Mouse (Mus musculus) adrenal gland, postnatal 25 days (tissue): Measurements from ENCODE around the gene Il21r. TPM values are rescaled to one million over a fixed set of nuclear protein-coding genes. Genes with fewer than 3 reads are reported as not detected.

ENCODE experiments used
- DNase-seq: peaks from one replicate; pipeline ENCODE4 v3.0.0; 2021; ENCODE audit warnings: mixed read lengths
- total RNA-seq: library from RNA; stranded (reverse); gene quantifications from 2 replicates; pipeline ENCODE4 v1.2.3, GENCODE M21; 2021

Gene Il21r
- total RNA-seq, 1 experiment from 2014 or later: 0.43 TPM

- no peak for DNase-seq
These were observed 27.3 kb upstream of the Il21r start for GRCm38 (mm10) chr7:125575738-125576540.

- peak; percentile 76 for DNase-seq
These were observed 26.2 kb upstream of the Il21r start for GRCm38 (mm10) chr7:125576982-125577381.

GRCm38 (mm10) chr7:125577486-125578088 lies 25.6 kb upstream of the Il21r start:
- no peak for DNase-seq

- DNase-seq: no peak
These were observed 25.1 kb upstream of the Il21r start for GRCm38 (mm10) chr7:125578106-125578505.

GRCm38 (mm10) chr7:125579545-125580219 lies 23.5 kb upstream of the Il21r start:
- DNase-seq: no peak

- no peak for DNase-seq
These were observed 23.0 kb upstream of the Il21r start for GRCm38 (mm10) chr7:125580220-125580549.

GRCm38 (mm10) chr7:125580625-125581316 lies 22.5 kb upstream of the Il21r start:
- DNase-seq: no peak

- peak; percentile 92 for DNase-seq
These were observed 21.9 kb upstream of the Il21r start for GRCm38 (mm10) chr7:125581317-125581672.

GRCm38 (mm10) chr7:125583325-125584004 lies 19.8 kb upstream of the Il21r start:
- DNase-seq: no peak

- no peak for DNase-seq
These were observed 19.2 kb upstream of the Il21r start for GRCm38 (mm10) chr7:125584005-125584369.

GRCm38 (mm10) chr7:125586355-125586754 lies 16.9 kb upstream of the Il21r start:
- DNase-seq: no peak

GRCm38 (mm10) chr7:125588721-125589120 lies 14.5 kb upstream of the Il21r start:
- DNase-seq: no peak

- DNase-seq: no peak
These were observed 13.3 kb upstream of the Il21r start for GRCm38 (mm10) chr7:125589896-125590295.

- no peak for DNase-seq
These were observed 9.4 kb upstream of the Il21r start for GRCm38 (mm10) chr7:125593831-125594230.

- DNase-seq: no peak
These were observed 6.8 kb upstream of the Il21r start for GRCm38 (mm10) chr7:125596406-125596805.

GRCm38 (mm10) chr7:125597083-125597482 lies 6.1 kb upstream of the Il21r start:
- no peak for DNase-seq

GRCm38 (mm10) chr7:125597516-125598347 lies 5.5 kb upstream of the Il21r start:
- no peak for DNase-seq

- no peak for DNase-seq
These were observed 3.8 kb upstream of the Il21r start for GRCm38 (mm10) chr7:125599373-125599973.

- DNase-seq: no peak
These were observed 3.1 kb upstream of the Il21r start for GRCm38 (mm10) chr7:125600136-125600535.

GRCm38 (mm10) chr7:125600612-125601279 lies 2.5 kb upstream of the Il21r start:
- DNase-seq: no peak
